Mouse (Mus musculus) right cerebral cortex, postnatal 10 days (tissue): ENCODE measurements around the gene Socs7.

Experiments
- DNase-seq, 2 experiments: peaks; one replicate each; pipeline ENCODE4 v3.0.0; 2021; ENCODE audit warnings: low spot score in 2 of 2

Gene Socs7

DNA sequence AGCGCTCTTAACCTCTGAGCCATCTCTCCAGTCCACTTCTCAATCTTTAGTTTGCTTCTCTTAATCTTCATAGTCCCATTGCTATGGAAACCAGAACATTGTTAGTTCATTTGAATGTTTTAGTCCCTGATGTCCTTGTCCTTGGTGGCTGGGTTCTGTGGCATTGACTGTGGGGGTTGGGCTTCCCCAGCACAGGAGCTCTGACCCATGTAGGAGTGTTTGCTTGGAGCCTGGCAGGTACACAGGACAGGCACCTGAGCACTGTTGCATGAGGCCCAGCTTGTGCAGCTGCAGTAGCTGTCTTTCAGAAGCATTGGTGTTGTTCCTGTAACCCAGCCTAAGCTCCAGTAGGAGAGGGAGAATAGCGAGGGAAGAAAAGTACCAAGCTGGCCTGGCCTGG, 25.5 kb downstream of the Socs7 start:
- no peak for DNase-seq

GRCm38 (mm10) chr11:97389127-97389526, 26.8 kb downstream of the Socs7 start:
- no peak for DNase-seq

- DNase-seq: no peak
Observed at GRCm38 (mm10) chr11:97393658-97394057, 31.3 kb downstream of the Socs7 start.

- peak; percentile 71 to 72 for DNase-seq
Observed at GRCm38 (mm10) chr11:97394146-97394545, 31.8 kb downstream of the Socs7 start.

GRCm38 (mm10) chr11:97398506-97398905, 36.2 kb downstream of the Socs7 start:
- DNase-seq: no peak

DNA sequence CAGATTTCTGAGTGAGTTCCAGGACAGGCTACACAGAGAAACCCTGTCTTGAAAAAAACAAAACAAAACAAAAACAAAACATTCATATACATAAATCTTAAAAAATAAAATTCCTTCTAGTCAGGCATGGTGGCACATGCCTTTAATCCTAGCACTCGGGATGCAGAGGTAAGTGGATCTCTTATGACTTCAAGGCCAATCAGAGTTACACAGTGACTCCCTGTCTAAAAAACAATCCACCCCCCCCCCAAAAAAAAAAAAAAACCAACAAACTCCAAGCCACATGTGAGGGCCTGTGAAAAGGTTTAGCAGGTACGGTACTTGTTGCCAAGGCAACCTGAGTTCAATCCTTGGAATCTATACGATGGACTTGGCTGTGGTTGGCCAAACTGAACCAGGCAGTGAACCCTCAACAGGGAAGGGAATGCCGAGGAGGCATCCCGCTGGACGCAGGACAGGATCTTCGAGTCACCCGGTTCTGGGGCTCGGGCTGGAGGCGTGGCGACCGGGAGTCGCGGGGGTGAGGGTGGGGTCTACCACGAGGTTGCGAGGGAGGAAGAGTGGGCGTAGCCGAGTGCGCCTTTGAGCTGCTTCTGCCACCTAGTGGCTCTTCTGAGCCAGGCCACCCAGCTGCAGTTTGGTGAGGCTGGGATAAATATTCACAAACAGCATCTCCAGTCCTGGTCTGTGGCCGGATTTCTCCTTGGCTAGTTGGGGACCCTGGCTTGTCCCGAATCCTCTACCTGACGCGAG, 37.8 kb downstream of the Socs7 start:
- DNase-seq: peak; percentile 91

DNA sequence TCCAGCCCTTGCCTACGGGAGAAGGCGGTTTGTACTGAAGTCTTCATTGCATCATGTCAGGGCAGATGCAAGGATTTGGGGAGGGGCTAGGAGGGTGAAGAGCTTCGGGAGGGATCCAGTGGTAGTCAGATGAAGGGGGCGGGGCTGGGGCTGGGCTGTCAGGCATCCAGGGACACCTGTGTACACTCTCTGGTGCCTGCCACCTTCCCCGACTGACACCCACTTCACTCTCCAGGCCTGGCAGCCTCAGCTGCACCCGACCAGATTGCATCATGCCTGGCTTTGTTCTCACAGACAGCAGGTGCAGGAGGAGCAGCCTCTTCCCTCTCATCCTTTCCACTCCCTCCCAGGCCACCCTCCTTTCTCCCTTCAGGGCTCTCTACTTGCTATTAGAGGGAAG, 38.7 kb downstream of the Socs7 start:
- peak; percentile 74 to 81 for DNase-seq

DNA sequence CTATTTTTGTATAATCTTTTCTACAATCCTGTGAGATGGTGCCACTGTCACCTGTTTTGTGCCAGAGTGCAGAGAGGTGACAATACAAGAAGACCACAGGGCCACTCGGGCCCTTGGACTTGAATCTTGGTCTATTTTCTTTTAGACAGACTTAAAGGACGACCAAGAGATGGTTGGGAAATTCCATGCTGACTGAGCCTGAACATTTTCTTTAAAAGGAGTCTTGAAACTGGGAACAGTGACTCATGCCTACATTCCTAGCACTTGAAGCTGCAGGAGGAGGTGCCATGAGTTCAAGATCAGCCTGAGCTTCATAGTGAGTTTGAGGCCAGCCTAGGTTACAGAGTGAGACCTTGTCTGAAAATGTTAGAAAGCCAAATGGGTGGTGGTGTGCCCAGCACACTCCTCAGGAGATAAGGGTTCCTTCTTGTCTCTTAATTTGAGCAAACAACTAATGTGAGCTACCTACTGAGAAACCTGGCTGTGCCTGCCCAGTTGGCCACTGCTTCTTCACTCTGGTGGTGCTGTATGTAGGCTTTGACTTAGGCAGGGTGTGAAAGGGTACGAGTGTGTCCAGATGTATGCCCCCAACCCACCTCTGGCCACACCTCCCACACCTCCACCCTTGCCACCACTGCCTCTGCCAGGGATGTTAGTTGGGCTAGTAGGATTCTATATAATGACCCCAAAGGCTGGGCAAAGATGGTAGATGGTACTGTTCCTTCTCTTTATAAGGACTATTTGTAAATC, 39.5 kb downstream of the Socs7 start:
- no peak for DNase-seq

DNA sequence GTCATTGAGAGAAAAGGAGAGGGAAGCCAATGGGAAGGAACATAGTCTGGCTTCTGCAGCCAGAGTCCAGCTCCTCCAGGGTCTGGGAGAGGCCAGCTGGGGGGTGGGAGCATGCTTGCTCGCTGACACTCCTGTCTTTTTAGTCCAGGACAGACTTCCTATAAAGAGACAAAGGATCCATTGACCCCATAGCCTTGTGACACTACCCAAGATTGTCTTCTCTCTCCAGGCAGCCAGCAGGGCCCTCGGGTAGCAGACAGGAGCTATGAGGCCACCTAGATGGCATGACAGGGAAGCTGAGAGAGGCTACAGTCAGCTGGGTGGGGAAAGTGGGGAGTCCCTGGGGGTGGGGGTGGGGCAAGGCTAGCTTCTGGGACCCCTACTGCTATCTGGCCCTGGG, 40.4 kb downstream of the Socs7 start:
- no peak for DNase-seq

- peak in 1 of 2 experiments; percentile 67 for DNase-seq
Observed at GRCm38 (mm10) chr11:97403614-97404183, 41.3 kb downstream of the Socs7 start.

DNA sequence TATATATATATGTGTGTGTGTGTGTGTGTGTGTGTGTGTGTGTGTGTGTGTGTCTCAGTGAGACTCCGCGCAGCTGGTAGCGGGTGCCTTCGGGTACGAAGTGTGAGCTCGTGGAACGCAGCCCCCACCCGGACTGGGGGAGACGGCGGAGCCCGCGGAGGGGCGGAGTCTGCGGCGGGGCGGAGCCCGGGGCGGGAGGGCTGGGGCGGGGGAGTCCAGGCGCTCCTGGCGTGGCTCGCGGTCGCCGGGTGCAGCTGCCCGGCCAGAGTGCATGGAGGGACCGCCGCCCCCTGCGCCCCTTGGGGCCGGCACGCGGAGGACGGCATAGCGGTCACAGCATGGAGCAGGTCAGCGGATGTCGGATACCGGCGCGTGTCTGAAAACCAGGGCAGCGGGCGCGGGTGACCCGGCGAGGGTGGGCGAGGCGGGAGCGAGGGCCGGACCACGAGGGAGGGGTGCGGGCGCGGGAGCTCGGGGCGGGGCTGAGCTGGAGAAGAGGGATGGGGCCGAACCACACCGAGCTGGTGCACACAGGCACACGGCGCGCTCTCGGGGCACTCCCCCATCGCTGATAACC, 41.9 kb downstream of the Socs7 start:
- peak; percentile 86 to 89 for DNase-seq

DNA sequence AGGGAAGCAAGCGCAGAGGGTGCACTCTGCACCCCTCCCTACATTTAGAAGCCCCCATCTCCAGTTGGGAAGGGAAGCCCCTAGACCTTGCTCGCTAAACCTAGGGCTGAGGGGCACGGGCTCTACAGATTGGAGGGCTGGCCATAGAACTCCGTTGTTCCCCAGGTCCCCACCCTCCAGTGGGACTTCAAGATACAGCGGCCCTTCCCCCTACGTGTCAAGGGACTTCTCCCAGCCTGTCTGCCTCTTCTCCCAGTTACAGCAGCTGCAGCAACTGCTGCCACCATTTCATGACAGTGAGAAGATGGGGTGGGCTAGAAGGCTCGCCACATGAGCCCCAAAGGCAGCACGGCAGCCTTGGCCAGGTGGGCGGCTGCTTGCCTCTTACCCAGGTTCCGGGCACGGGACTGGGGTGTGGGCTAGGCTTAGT, 42.4 kb downstream of the Socs7 start:
- peak in 1 of 2 experiments; percentile 64 for DNase-seq

DNA sequence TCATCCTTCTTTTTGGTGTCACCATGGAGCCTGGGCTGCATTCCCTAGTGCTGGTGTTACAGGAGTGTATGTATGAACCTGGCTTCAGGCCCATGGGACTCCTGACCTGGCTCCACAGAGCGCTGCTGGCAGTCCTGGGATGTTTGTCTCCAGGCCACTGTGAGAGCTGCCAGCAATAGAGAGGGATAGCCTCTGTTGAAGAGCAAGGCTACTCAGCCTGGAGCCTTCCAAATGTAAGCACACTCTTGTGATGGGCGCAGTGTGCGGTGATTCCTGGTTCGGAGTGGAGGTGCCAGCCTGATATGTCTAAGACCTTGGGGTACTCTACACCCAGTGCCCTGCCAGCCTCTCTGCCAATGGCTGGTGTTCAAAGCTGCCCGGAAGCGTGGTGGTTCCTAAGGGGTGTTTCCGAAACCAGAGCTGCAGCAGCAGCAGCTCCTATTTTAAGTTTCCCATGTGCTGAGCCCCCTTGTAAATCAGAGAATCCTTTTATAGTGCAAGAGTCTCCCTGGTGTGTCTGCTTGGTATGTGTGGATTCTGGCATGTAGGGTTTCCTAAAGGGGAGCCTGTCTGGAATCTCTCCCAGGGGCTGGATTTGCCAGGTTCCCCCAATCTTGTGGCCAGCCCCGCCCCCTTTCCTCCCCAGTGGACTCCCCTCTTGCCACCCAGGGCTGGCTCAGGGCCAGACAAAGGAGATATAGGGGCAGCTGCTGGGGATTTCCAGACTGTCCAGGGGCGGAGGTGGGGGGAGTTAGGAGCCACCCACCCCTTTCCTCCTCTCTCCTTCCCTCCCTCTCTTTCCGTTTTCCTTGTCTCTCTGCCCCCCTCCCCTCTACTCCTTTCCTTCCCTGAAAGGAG, 44.0 kb downstream of the Socs7 start:
- peak; percentile 69 to 75 for DNase-seq

DNA sequence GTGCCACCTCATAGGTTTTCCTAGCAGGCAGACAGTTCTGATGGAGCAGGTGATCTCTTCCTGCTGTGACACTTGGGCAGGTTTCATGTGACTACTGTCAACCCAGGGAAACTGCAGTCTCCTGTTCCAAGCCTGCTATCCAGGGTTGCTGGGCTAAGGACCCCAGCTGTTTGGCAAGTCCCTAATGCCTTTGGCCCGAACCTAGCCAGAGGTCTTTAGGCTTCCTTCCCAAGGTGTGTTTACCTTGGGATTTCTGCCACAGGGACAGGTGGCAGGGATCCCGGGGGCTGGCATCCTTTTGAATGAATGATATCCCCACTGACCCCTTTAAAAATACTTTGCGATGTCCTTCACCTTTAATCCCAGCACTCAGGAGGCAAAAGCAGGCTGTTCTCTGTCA, 45.1 kb downstream of the Socs7 start:
- no peak for DNase-seq

DNA sequence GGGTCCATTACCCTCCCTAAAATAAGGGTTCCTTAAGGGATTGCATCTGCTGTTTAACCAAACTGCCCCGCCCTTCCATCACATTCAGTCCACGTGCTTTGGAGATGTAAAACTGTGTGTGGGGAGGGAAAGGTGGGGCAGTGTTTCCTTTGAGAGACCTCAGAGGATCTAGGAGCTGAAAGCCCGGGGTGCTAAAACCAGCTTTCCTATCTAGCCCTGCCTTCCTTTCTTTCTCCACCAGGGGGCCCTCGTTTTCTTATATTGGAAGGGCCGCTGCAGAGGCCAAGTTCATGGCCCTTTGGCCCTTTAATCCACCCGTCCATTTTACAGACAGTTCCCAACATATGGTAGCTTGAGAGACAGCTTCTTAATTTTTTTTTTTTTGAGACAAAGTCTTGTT, 45.8 kb downstream of the Socs7 start:
- peak; percentile 74 to 80 for DNase-seq

- no peak for DNase-seq
Observed at GRCm38 (mm10) chr11:97410958-97411357, 48.6 kb downstream of the Socs7 start.

DNA sequence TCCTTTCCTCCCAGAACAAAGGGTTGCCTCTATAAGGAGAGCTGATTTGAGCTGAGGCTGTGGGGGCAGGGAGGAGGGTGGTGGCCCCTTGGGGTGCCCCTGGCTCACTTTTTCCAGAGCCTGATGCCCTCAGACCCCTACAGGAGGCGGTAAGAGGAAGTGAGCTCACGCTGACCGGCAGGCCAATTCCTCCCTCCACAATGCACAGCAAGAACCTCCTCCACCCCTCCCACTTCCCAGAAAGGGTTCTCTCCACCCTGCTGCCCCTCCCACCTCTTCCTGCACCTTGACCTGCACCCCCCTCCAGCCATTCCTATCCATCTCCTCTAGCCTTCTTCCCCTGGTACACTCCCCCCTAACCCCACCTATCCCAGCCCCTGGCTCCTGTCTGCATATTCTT, 49.8 kb downstream of the Socs7 start:
- DNase-seq: no peak

DNA sequence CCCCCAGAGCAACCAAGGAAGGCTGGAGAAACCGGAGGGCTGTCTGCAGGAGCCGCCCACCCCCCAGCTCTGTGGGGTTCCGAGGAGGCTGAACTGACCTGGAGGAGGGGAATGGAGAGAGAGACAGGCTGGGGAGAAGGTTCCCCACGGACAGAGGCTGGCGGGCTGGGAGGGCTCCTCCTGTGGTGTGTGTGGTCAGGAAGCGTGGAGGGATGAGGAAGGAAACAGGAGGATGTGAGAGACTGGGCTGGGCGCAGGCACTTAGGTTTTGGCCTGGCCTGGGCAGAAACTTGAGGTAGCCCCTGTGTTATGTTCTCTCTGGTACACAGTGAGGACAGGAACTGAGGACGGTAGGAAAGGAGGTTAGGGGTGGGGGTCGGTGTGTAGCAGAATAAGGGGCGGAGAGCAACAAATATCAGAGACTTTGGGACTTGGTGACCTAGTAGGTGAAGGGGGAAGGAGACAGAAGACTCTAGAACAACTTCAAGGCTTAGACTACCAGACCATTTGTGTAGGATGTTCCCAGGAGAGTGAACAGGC, 50.5 kb downstream of the Socs7 start:
- DNase-seq: no peak

DNA sequence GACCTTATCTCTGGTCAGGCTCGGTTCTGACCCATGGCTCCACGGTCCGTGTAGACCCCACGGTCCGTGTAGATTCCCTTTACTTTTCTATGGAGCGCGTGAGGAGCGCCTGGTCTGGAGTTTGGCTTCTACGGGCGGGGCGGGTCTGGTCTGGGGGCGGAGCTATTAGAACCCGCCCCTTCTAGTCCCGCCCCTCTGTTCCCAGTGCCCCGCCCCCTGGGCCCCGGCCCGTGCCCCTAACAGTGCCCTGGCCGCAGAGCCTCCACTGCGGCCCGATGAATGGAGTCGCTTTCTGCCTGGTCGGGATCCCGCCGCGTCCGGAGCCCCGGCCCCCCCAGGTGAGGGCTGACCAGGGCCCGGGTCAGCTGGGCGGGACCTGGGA, 53.0 kb downstream of the Socs7 start, which contains the start of gene Arhgap23:
Arhgap23 (plus strand) TSS at position 204 of the 382 bp plus-strand sequence.
- peak in 1 of 2 experiments; percentile 63 for DNase-seq

- DNase-seq: no peak
Observed at GRCm38 (mm10) chr11:97415712-97416636, 53.6 kb downstream of the Socs7 start.
